Mouse (Mus musculus): Measurements from ENCODE around the gene Lama2.

Gene Lama2

GRCm38 (mm10) chr10:27174271-27174670 is 445.3 kb downstream of the Lama2 start:
- DNase-seq, result peak; percentile 4

- DNase-seq, result no peak
These were observed 454.8 kb downstream of the Lama2 start for GRCm38 (mm10) chr10:27164738-27165137.

GRCm38 (mm10) chr10:27162364-27162763 is 457.2 kb downstream of the Lama2 start:
- no peak for DNase-seq

GRCm38 (mm10) chr10:27150220-27150619 is 469.3 kb downstream of the Lama2 start:
- DNase-seq, result no peak

GRCm38 (mm10) chr10:27140422-27140821 is 479.1 kb downstream of the Lama2 start:
- no peak for DNase-seq

- DNase-seq, result no peak
These were observed 483.8 kb downstream of the Lama2 start for GRCm38 (mm10) chr10:27135768-27136167.

- DNase-seq, result peak; percentile 71
These were observed 486.4 kb downstream of the Lama2 start for GRCm38 (mm10) chr10:27133135-27133534.

GRCm38 (mm10) chr10:27127454-27127853 is 492.1 kb downstream of the Lama2 start:
- DNase-seq, result no peak

- peak; percentile 19 for DNase-seq
These were observed 495.8 kb downstream of the Lama2 start for GRCm38 (mm10) chr10:27123763-27124162.

- DNase-seq, result no peak
These were observed 501.7 kb downstream of the Lama2 start for GRCm38 (mm10) chr10:27117815-27118214.

GRCm38 (mm10) chr10:27116938-27117647 is 502.5 kb downstream of the Lama2 start:
- no peak for DNase-seq

- no peak for DNase-seq
These were observed 505.4 kb downstream of the Lama2 start for GRCm38 (mm10) chr10:27114131-27114530.

- no peak for DNase-seq
These were observed 515.7 kb downstream of the Lama2 start for GRCm38 (mm10) chr10:27103811-27104210.

GRCm38 (mm10) chr10:27101800-27102353 is 517.7 kb downstream of the Lama2 start:
- DNase-seq, result no peak

GRCm38 (mm10) chr10:27077113-27077512 is 542.4 kb downstream of the Lama2 start:
- DNase-seq, result no peak

- no peak for DNase-seq
These were observed 550.6 kb downstream of the Lama2 start for GRCm38 (mm10) chr10:27068794-27069435.

- DNase-seq, result no peak
These were observed 555.9 kb downstream of the Lama2 start for GRCm38 (mm10) chr10:27063671-27064070.

GRCm38 (mm10) chr10:27054488-27054887 is 565.1 kb downstream of the Lama2 start:
- DNase-seq, result no peak

- no peak for DNase-seq
These were observed 572.4 kb downstream of the Lama2 start for GRCm38 (mm10) chr10:27047196-27047595.

GRCm38 (mm10) chr10:27041812-27042211 is 577.7 kb downstream of the Lama2 start:
- no peak for DNase-seq

- no peak for DNase-seq
These were observed 596.9 kb downstream of the Lama2 start for GRCm38 (mm10) chr10:27022707-27023106.

GRCm38 (mm10) chr10:27012804-27013365 is 606.7 kb downstream of the Lama2 start:
- DNase-seq, result no peak

- DNase-seq, result no peak
These were observed 612.2 kb downstream of the Lama2 start for GRCm38 (mm10) chr10:27007364-27007763.

- no peak for DNase-seq
These were observed 613.8 kb downstream of the Lama2 start for GRCm38 (mm10) chr10:27005716-27006115.
